Mouse (Mus musculus) layer of hippocampus, adult 6 months (tissue): ENCODE data around the gene Elf3. TPM values are rescaled to one million over a fixed set of nuclear protein-coding genes. Genes with fewer than 3 reads are reported as not detected.

ENCODE experiments used
- long read RNA-seq, 2 experiments: library from polyadenylated mRNA; unstranded; transcript quantifications; one replicate each; pipeline ENCODE4 v2.0.0; 2019 to 2020
- polyA plus RNA-seq: library from polyadenylated mRNA; unstranded; fragments of <200 nt; fragmentation: Nextera tagmentation; gene quantifications from 2 replicates; pipeline ENCODE4 v1.2.3, GENCODE M21; 2021

The Elf3 gene
- polyA plus RNA-seq, result 0.11 TPM in 1 of 2 replicates, not detected in the other
- long read RNA-seq, experiment 1, partial matches to known transcripts, result 0 of 1 reads
- long read RNA-seq, experiment 1, other reads (novel, unspliced or antisense), result 0 of 1 reads
- long read RNA-seq, experiment 2, partial matches to known transcripts, result 0 of 1 reads
- long read RNA-seq, experiment 2, other reads (novel, unspliced or antisense), result 1 of 1 reads

DNA sequence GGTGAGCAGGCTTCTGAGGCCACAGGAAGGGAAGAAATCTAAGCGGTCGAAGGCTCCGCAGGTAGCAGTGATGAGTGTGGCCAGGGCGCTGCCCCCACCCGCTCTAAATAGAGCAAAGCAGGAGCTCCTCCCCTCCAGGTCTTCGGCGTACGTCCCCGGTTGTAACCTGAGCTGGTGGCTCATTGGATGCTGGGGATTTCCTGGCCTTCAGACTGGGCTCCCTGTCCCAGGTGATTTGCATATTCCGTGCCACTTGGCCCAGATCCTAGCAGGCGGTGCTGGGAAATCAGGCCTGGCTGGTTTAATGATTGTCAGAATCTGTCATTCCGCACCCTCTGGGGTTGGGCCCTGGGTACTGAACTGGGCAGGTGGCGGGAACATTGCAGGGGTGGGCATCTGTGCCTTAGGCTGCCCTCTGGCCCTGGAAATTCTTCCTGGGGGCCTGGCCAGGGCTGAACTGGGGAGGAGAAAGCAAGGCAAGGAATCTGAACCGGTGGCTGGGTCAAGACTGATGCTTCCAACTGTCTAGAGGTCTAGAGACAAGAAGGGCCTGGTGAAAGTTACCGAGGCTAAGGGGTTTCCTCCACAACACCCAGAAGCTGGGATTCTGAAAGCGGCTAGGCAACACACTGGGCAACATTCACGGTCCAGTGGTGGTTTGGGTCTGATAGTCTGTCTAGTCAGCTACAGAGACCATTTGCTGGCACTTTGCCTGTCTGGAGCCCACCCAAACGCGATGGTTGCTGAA, at the start of gene Elf3:
TSS of gene Elf3 (minus strand) at position 189 of the 748 bp plus-strand sequence.

DNA sequence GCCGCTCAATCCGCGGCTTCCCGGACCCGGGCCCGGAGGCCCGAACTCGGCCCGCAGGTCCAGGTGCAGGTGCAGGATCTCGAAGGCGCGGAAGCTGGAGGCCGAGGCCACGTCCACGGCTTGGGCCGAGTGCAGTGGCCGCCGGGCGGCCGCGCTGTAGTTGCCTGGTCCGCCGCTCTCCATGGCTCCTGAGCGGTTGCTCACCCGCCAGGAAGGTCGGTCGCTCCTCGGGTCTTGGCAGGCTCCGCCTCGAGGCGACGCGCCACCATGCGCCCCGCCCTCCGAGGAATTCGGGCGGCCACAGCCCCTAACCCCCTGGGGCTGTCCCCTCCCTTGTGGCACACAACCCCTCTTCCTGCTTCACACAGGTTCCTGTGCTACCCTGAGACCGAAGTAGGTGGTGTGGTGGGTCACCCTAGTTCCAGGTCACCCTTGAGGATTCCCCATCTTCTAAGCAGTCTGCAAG, 25.5 kb upstream of the Elf3 start, which contains the start of gene Rnpep:
TSS of gene Rnpep (minus strand) at position 259 of the 466 bp plus-strand sequence.

Other genes starting within 250 kb of the Elf3 start
- gene Lgr6, start 153.3 kb downstream of the Elf3 start, polyA plus RNA-seq, result 0.77 and 1.4 TPM in 2 replicates
- 0.08 TPM in 1 of 2 replicates, not detected in the other for gene Ptpn7, start 125.9 kb downstream of the Elf3 start, polyA plus RNA-seq
- gene Arl8a, start 111.7 kb downstream of the Elf3 start, polyA plus RNA-seq, result 22.7 and 26.0 TPM in 2 replicates
- 251 and 272 TPM in 2 replicates for gene Gpr37l1, start 90.9 kb downstream of the Elf3 start, polyA plus RNA-seq
- gene Rnpep, start 25.5 kb upstream of the Elf3 start, polyA plus RNA-seq, result 28.8 and 32.5 TPM in 2 replicates
- 294 and 297 TPM in 2 replicates for gene Timm17a, start 55.2 kb upstream of the Elf3 start, polyA plus RNA-seq
- 0.15 and 0.24 TPM in 2 replicates for gene Lmod1, start 66.2 kb upstream of the Elf3 start, polyA plus RNA-seq
- gene Shisa4, start 116.7 kb upstream of the Elf3 start, polyA plus RNA-seq, result 179 and 184 TPM in 2 replicates
- gene Ipo9, start 171.9 kb upstream of the Elf3 start, polyA plus RNA-seq, result 24.5 and 28.9 TPM in 2 replicates